Mouse (Mus musculus) limb, embryonic 14.5 days (tissue): Measurements from ENCODE around the gene Zfp64. TPM values are rescaled to one million over a fixed set of nuclear protein-coding genes. Genes with fewer than 3 reads are reported as not detected.

ENCODE experiments used
- ATAC-seq: fragments of 200-750 bp; cut with Nextera tagmentation; 2 replicates; pipeline ENCODE4 v1.8.0; 2017; ENCODE audit warnings: low read depth, moderate number of reproducible peaks, moderate TSS enrichment; ENCODE audit not compliant: low FRiP score
- DNase-seq: peaks from one replicate; pipeline ENCODE4 v3.0.0-alpha.2; 2015; ENCODE audit warnings: low spot score
- H3K27ac ChIP-seq: fragments of 300-500 bp; sonication (generic); replicated peaks from 2 replicates; pipeline ENCODE4 v1.5.1; 2014; ENCODE audit warnings: low read depth, mild to moderate bottlenecking, low read length, moderate library complexity, mixed read lengths
- H3K27me3 ChIP-seq: fragments of 300-500 bp; sonication (generic); 2 replicates; pipeline ENCODE4 v1.6.1; 2014; ENCODE audit warnings: low read length, mixed read lengths; ENCODE audit not compliant: control insufficient read depth, insufficient read depth
- H3K36me3 ChIP-seq: fragments of 300-500 bp; sonication (generic); 2 replicates; pipeline ENCODE4 v1.6.1; 2014; ENCODE audit warnings: mild to moderate bottlenecking, low read length, moderate library complexity, mixed read lengths; ENCODE audit not compliant: control insufficient read depth, insufficient read depth
- H3K4me1 ChIP-seq: fragments of 300-500 bp; sonication (generic); 2 replicates; pipeline ENCODE4 v1.6.1; 2014; ENCODE audit warnings: antibody characterized with exemption, low read length, mixed read lengths; ENCODE audit not compliant: control insufficient read depth, insufficient read depth
- H3K4me2 ChIP-seq: fragments of 300-500 bp; sonication (generic); replicated peaks from 2 replicates; pipeline ENCODE4 v1.6.1; 2014; ENCODE audit warnings: low read depth, mild to moderate bottlenecking, low read length, moderate library complexity; ENCODE audit not compliant: severe bottlenecking
- H3K4me3 ChIP-seq: fragments of 300-500 bp; sonication (generic); replicated peaks from 2 replicates; pipeline ENCODE4 v1.5.1; 2014; ENCODE audit warnings: low read length
- H3K9ac ChIP-seq: fragments of 300-500 bp; sonication (generic); 2 replicates; pipeline ENCODE4 v1.6.1; 2014; ENCODE audit warnings: mild to moderate bottlenecking, low read depth, low read length, moderate library complexity; ENCODE audit not compliant: severe bottlenecking
- H3K9me3 ChIP-seq: fragments of 300-500 bp; sonication (generic); 2 replicates; pipeline ENCODE4 v1.6.1; 2016; ENCODE audit warnings: low read length; ENCODE audit not compliant: control insufficient read depth
- POLR2A ChIP-seq: fragments of 200-500 bp; IDR thresholded peaks from 2 replicates; pipeline ENCODE4 v1.8.0; 2012; ENCODE audit warnings: inconsistent platforms, mild to moderate bottlenecking, moderate library complexity, borderline replicate concordance; ENCODE audit not compliant: insufficient read depth, insufficient read length; ENCODE audit errors: extremely low read depth
- WGBS: fragments of 180-500 bp; shearing (Covaris S2); extraction: QIAGEN DNeasy Blood & Tissue Kit; methylation state at CpG from one replicate; pipeline ENCODE4 v1.1.7; 2014; 5-methylcytosine and 5-hydroxymethylcytosine counted together
- polyA plus RNA-seq, 2 experiments: library from polyadenylated mRNA; depleted of rRNA in 1 of 2; stranded (reverse) in 1 of 2; unstranded in 1 of 2; fragments of >200 nt; fragmentation: Nextera tagmentation in 1 of 2; extraction: Ambion mirVana in 1 of 2; gene quantifications; 2 replicates each; pipeline versions ENCODE4 v1.2.1 to v1.2.3; 2012 to 2014

Zfp64 gene
- polyA plus RNA-seq, 2 experiments = 46.0 to 49.5 TPM

DNA sequence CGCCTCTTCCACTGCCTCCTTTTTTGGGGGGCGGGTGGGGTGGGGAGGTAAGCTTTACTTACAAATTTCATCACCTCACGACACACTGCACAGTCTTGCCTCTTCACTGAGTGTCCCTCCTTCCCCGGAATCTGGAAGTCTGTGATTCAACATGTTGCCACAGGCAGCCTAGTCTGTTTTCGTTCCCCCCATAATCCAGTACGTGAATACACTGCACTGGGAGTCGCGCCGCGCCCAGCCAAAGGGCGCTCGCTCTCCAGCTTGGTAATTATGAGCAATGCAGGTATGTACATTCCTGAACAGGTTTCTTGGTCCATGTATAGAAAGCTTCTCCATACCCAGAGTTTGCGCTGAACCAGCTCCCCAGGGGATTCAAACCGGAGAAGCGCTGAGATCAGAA, 35.4 kb downstream of the Zfp64 start:
- Histone ChIP-seq H3K4me3 (no peak overlapping the region), H3K27ac (no peak overlapping the region), H3K4me1 (no peaks in the 10 kb centered on the region; the same call in 1 of the 2 replicates), H3K9me3 (no peaks in the 10 kb centered on the region), H3K4me2 (0 out of 2 replicates have a peak overlapping the region, but pooled peaks have one; percentile 10), H3K9ac (no peak overlapping the region), H3K27me3 (no peaks in the 10 kb centered on the region), H3K36me3 (no peaks in the 10 kb centered on the region; the same call in 1 of the 2 replicates)
- DNase-seq (peak; percentile 56), ATAC-seq (0 out of 2 replicates have a peak, but pooled peaks have one; percentile 21)
- no peak for TF ChIP-seq POLR2A
- 52% methylated on average over 15 of the region's 15 CpGs for WGBS

DNA sequence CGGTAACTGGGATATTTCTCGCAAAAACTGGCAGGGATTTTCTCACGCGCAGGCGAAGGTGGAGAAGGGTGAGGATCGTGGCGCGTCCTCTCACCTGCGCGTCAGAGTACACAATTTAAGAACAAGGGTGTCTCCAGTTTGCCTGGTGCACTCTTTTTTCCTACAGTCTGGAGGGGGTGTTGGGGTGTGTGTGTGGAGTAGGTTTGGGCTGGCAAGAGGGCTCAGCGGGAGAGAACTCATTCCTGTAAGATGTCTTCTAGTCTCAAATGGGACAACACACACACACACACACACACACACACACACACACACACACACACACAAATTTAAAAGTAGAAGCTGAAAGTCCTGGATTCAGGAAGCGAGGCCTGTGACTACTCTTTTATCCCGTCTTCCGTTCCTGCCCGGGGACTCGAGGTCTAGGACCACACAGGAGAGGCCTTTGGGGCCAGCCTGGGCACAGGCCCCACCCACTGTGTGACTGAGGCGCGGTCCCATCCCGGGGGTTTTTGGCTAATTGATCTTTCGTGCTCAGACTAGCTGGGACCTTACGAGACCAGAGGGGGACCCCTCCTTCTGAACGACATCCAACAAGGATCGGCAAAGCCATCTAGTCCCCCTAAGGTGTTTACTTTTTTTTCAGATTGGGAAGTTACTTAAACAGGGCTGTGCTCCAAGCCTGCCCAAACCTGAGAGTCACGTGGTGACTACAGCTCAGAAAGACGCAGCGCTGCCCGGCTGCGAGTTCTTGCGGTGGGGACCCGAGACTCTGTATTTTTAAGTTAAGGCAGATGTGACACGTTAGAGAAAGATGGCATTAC, 42.3 kb downstream of the Zfp64 start:
- 0 out of 2 replicates have a peak overlapping the region, but pooled peaks have one; percentile 43 for H3K27ac ChIP-seq
- peak; percentile 40; the same call in 1 of the 2 replicates for ATAC-seq
- H3K27me3 ChIP-seq = peaks cover 21% of the 10 kb centered on the region
- 0 out of 2 replicates have a peak overlapping the region, but pooled peaks have one; percentile 43 for H3K9ac ChIP-seq
- no peak for TF ChIP-seq POLR2A
- H3K4me2 ChIP-seq = peak overlapping the region; percentile 85
- 1% methylated on average over 31 of the region's 31 CpGs for WGBS
- peak; percentile 49 for DNase-seq
- H3K4me1 ChIP-seq = peaks cover 20% of the 10 kb centered on the region
- peak overlapping the region; percentile 45 for H3K4me3 ChIP-seq
- no peaks in the 10 kb centered on the region for H3K36me3 ChIP-seq
- no peaks in the 10 kb centered on the region for H3K9me3 ChIP-seq

DNA sequence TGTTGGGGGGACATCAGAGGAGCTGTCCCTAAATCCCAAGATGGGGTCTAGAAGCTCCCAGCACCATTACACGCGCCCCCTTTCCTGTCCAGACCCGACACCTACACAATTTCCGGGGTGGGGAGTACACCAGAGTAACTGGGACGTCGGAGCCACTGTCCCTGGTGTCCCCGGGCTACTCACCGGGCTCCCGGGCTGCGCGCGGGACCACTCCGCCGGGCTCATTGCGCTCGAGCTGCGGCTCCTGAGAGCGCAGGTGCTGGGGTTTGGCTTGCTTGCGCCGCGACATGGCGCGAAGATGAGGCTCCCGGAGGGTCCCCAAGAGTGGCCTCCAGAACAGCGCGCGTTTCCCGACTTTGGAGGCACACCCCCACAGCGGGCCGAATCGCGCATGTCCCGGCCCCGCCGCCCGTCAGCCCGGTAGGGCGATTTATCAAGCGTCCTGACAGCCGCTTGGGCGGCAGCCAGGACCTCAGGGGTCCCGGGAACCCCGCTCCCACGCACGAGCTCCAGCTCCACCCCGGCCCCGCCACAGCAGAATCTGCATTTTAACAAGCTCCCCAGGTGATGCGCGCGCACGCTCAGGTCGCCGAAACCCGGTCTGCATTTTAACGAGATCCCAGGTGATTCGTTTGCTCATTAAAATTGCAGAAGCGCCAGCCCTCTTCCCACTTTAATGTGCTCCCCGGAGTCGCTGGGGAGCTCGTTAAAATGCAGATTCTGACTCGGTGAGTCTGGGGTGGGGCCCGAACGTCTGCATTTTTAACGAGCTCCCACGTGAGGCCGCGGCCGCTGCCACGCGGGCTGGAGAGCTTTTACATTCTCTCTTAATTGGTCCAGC, 43.1 kb downstream of the Zfp64 start:
- peaks cover 21% of the 10 kb centered on the region for H3K27me3 ChIP-seq
- H3K4me2 ChIP-seq = peak overlapping the region; percentile 85
- peak overlapping the region; percentile 43 for H3K9ac ChIP-seq
- peak overlapping the region; percentile 45 for H3K4me3 ChIP-seq
- H3K27ac ChIP-seq = 0 out of 2 replicates have a peak overlapping the region, but pooled peaks have one; percentile 43
- H3K4me1 ChIP-seq = peaks cover 20% of the 10 kb centered on the region
- WGBS = 1% methylated on average over 53 of the region's 70 CpGs
- peak; percentile 58 for DNase-seq
- no peaks in the 10 kb centered on the region for H3K9me3 ChIP-seq
- no peaks in the 10 kb centered on the region for H3K36me3 ChIP-seq
- no peak for TF ChIP-seq POLR2A
- peak; percentile 74 for ATAC-seq

DNA sequence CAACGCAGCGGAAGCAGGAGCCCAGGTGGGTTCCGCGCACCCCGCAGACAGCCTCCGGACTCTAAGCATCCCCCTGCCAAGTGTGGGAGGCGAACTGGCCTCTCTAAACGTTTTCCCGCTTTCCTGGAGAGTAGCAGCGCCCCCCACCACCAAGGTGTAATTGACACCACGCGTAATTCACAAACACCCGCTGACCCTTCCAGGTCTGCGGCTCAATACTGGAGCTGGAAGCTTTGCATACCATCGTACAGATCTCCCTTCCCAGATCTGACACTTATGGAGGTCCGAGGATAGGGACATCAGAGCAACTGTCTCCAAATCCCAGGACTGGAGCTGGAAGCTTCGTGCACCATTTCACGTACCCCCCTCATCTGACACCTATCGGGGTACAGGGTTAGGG, 43.9 kb downstream of the Zfp64 start:
- Histone ChIP-seq H3K4me1 (peaks cover 20% of the 10 kb centered on the region), H3K27me3 (peaks cover 21% of the 10 kb centered on the region), H3K27ac (no peak overlapping the region), H3K4me3 (peak overlapping the region; percentile 45), H3K4me2 (peak overlapping the region; percentile 85), H3K36me3 (no peaks in the 10 kb centered on the region), H3K9me3 (no peaks in the 10 kb centered on the region), H3K9ac (peak overlapping the region; percentile 43)
- ATAC-seq (no peak), DNase-seq (no peak)
- 2% methylated on average over 19 of the region's 19 CpGs for WGBS
- TF ChIP-seq POLR2A = no peak

DNA sequence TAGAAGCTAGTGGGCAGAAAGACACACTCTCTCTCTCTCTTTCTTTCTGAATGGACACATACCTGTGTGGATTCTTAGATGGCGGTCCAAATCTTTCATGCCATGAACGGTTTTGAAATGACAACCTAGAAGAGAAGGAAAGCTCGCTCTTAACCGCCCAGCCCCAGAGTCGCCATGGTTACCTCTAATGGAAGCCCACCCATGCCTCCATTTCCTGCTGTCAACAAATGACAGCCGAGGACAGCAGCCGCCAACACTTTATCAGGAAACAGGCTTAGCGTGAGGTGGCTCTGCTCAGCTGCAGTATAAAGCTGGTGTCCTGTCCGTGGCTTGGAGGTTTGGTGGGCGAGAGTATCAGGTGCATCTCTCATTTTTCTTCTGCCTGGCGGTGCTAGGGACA, 49.4 kb downstream of the Zfp64 start:
- Histone ChIP-seq H3K4me2 (no peak overlapping the region), H3K9ac (no peak overlapping the region), H3K4me1 (peaks cover 8% of the 10 kb centered on the region), H3K27ac (no peak overlapping the region), H3K4me3 (no peak overlapping the region), H3K27me3 (peaks cover 8% of the 10 kb centered on the region; the same call in 1 of the 2 replicates), H3K9me3 (no peaks in the 10 kb centered on the region), H3K36me3 (no peaks in the 10 kb centered on the region; the same call in 1 of the 2 replicates)
- DNase-seq (no peak), ATAC-seq (no peak)
- TF ChIP-seq POLR2A = no peak
- 42% methylated on average over 11 of the region's 11 CpGs for WGBS
